Mouse (Mus musculus) megakaryocyte, embryonic 14.5 days (primary cell): ENCODE data around the gene Bfsp1.

Experiments used
- FLI1 ChIP-seq: IDR thresholded peaks from 2 replicates; pipeline ENCODE4 v1.6.1; 2012; ENCODE audit warnings: low read length, inconsistent platforms, mixed read lengths
- GATA1 ChIP-seq: IDR thresholded peaks from 3 replicates; pipeline ENCODE4 v1.6.1; 2012; ENCODE audit warnings: mixed read lengths, low read length, inconsistent platforms, borderline replicate concordance

- TF ChIP-seq FLI1 (no peak), GATA1 (no peak)
Observed at GRCm38 (mm10) chr2:143838698-143839097, 24.3 kb downstream of the Bfsp1 start.
